Comparison of ENCODE assay signal across 30 mouse cellular contexts in genomic region chr2:76417446-76418141, GRCm38 (mm10). TPM values are rescaled to one million over a fixed set of nuclear protein-coding genes. Genes with fewer than 3 reads are reported as not detected.
DNase-seq lines count a peak whose midpoint lies in the region; ATAC-seq lines count a peak whose summit lies in the region.
"Had no signal": no experiment of that assay in that cellular context is flagged by ENCODE, and none has a peak within 500 bp of the region (broad histone marks: within the 10 kb centered on the region; RNA-seq: fewer than 3 reads in every experiment).

No protein-coding gene starts in this region.

- 94% methylated on average over 14 of the region's 14 CpGs for WGBS in kidney, embryonic 14.5 days
- WGBS in intestine, embryonic 16.5 days: 82% methylated on average over 14 of the region's 14 CpGs

- H3K27me3 ChIP-seq in kidney, embryonic 14.5 days (ENCODE audit: control insufficient read depth, insufficient read depth, low read length): no peaks in the 10 kb centered on the region
- H3K27me3 ChIP-seq in intestine, embryonic 16.5 days (replicated peaks; ENCODE audit: control insufficient read depth, insufficient read depth, low read length): no peaks in the 10 kb centered on the region
- H3K27me3 ChIP-seq: embryonic facial prominence, embryonic 15.5 days; forebrain, embryonic 13.5 days; heart, embryonic 15.5 days; liver, embryonic 13.5 days; neural tube, embryonic 15.5 days had no signal

- no peaks in the 10 kb centered on the region for H3K36me3 ChIP-seq in kidney, embryonic 14.5 days (ENCODE audit: control insufficient read depth, insufficient read depth, low read length)
- H3K36me3 ChIP-seq in intestine, embryonic 16.5 days (ENCODE audit: control insufficient read depth, insufficient read depth, low read length): no peaks in the 10 kb centered on the region
- H3K36me3 ChIP-seq: embryonic facial prominence, embryonic 10.5 days; embryonic facial prominence, embryonic 15.5 days; heart, embryonic 10.5 days; heart, embryonic 15.5 days; liver, embryonic 13.5 days; midbrain, embryonic 13.5 days; neural tube, embryonic 15.5 days had no signal

- ATAC-seq in kidney, embryonic 14.5 days (ENCODE audit: low FRiP score, low TSS enrichment): no peak
- peak; percentile 92 for ATAC-seq in intestine, embryonic 16.5 days
- ATAC-seq: forebrain, embryonic 13.5 days; hindbrain, embryonic 16.5 days; midbrain, embryonic 13.5 days had no signal

- H3K9ac ChIP-seq in kidney, embryonic 14.5 days (ENCODE audit: low read depth, low read length): no peak overlapping the region
- H3K9ac ChIP-seq in intestine, embryonic 16.5 days (ENCODE audit: low read depth, low read length): no peak overlapping the region
- H3K9ac ChIP-seq: embryonic facial prominence, embryonic 15.5 days; forebrain, embryonic 13.5 days; heart, embryonic 15.5 days; liver, embryonic 13.5 days; midbrain, embryonic 13.5 days; neural tube, embryonic 15.5 days had no signal

- peak; percentile 73 for DNase-seq in kidney, adult 9 months
- peak; percentile 49 to 71 for DNase-seq in kidney, postnatal 36 days
- peak; percentile 74 for DNase-seq in yolk sac, embryonic 10.5 days (ENCODE audit: low spot score)
- DNase-seq in ovary, postnatal 10 days (ENCODE audit: low spot score): no peak
- DNase-seq: adrenal gland, adult 2 months; B cell, adult 2 months; cerebellum, adult 2 months; cerebellum, postnatal 14 days; gastrocnemius, postnatal 14 days; left cerebral cortex, postnatal 4 days; liver, embryonic 13.5 days; lung, adult 2 months; lung, postnatal 10 days; right cerebral cortex, adult 18-20 months; thymus, postnatal 4 days had no signal

- H3K9me3 ChIP-seq in kidney, embryonic 14.5 days (ENCODE audit: control insufficient read depth, low read length): no peaks in the 10 kb centered on the region
- no peaks in the 10 kb centered on the region for H3K9me3 ChIP-seq in intestine, embryonic 16.5 days (ENCODE audit: control insufficient read depth, low read length)
- H3K9me3 ChIP-seq: embryonic facial prominence, embryonic 10.5 days; embryonic facial prominence, embryonic 15.5 days; forebrain, embryonic 13.5 days; heart, embryonic 10.5 days; heart, embryonic 15.5 days; liver, embryonic 13.5 days; midbrain, embryonic 13.5 days; neural tube, embryonic 15.5 days had no signal

- no peaks in the 10 kb centered on the region for H3K4me1 ChIP-seq in kidney, embryonic 14.5 days (ENCODE audit: control insufficient read depth, insufficient read depth, low read length)
- peaks cover 3% of the 10 kb centered on the region; the same call in 1 of the 2 replicates for H3K4me1 ChIP-seq in intestine, embryonic 16.5 days (ENCODE audit: control insufficient read depth, insufficient read depth, low read length)
- H3K4me1 ChIP-seq: forebrain, embryonic 13.5 days; heart, embryonic 10.5 days; heart, embryonic 15.5 days; liver, embryonic 13.5 days; midbrain, embryonic 13.5 days; neural tube, embryonic 15.5 days had no signal

- no peak overlapping the region for H3K27ac ChIP-seq in kidney, embryonic 14.5 days (ENCODE audit: low read depth, low read length)
- H3K27ac ChIP-seq in intestine, embryonic 16.5 days (ENCODE audit: low read length): no peak overlapping the region
- H3K27ac ChIP-seq: embryonic facial prominence, embryonic 10.5 days; embryonic facial prominence, embryonic 15.5 days; forebrain, embryonic 13.5 days; heart, embryonic 10.5 days; heart, embryonic 15.5 days; liver, embryonic 13.5 days; macrophage; midbrain, embryonic 13.5 days; neural tube, embryonic 15.5 days had no signal

- no peak overlapping the region for H3K4me2 ChIP-seq in kidney, embryonic 14.5 days (replicated peaks; ENCODE audit: low read depth, low read length)
- no peak overlapping the region for H3K4me2 ChIP-seq in intestine, embryonic 16.5 days (ENCODE audit: low read depth, low read length)
- H3K4me2 ChIP-seq: embryonic facial prominence, embryonic 15.5 days; forebrain, embryonic 13.5 days; heart, embryonic 15.5 days; liver, embryonic 13.5 days; midbrain, embryonic 13.5 days; neural tube, embryonic 15.5 days had no signal

- no peak overlapping the region for H3K4me3 ChIP-seq in kidney, embryonic 14.5 days (ENCODE audit: low read length)
- H3K4me3 ChIP-seq in intestine, embryonic 16.5 days (ENCODE audit: low read length): no peak overlapping the region
- H3K4me3 ChIP-seq: embryonic facial prominence, embryonic 10.5 days; embryonic facial prominence, embryonic 15.5 days; forebrain, embryonic 13.5 days; heart, embryonic 10.5 days; heart, embryonic 15.5 days; liver, embryonic 13.5 days; midbrain, embryonic 13.5 days; neural tube, embryonic 15.5 days had no signal

RNA-seq across cellular contexts. Expression of gene Osbpl6, which starts 11.3 kb away (rescaled TPM):
- polyA plus RNA-seq in kidney, embryonic 14.5 days (2014; fragmentation: Nextera tagmentation; extraction: Ambion mirVana): 13.2 and 17.5 TPM in 2 replicates
- polyA plus RNA-seq in intestine, embryonic 16.5 days (2015; fragmentation: Nextera tagmentation; extraction: Ambion mirVana): 9.4 and 10.3 TPM in 2 replicates
- polyA plus RNA-seq: macrophage had no signal

RNA-seq across cellular contexts. Expression of gene Rbm45, which starts 47.8 kb away (rescaled TPM):
- 15.9 and 18.2 TPM in 2 replicates for polyA plus RNA-seq in kidney, embryonic 14.5 days (2014; fragmentation: Nextera tagmentation; extraction: Ambion mirVana)
- polyA plus RNA-seq in intestine, embryonic 16.5 days (2015; fragmentation: Nextera tagmentation; extraction: Ambion mirVana): 11.9 and 13.0 TPM in 2 replicates

RNA-seq across cellular contexts. Expression of gene Cyct, which starts 57.3 kb away (rescaled TPM):
- polyA plus RNA-seq in kidney, embryonic 14.5 days (2014; fragmentation: Nextera tagmentation; extraction: Ambion mirVana): not detected in 2 replicates
- not detected in 2 replicates for polyA plus RNA-seq in intestine, embryonic 16.5 days (2015; fragmentation: Nextera tagmentation; extraction: Ambion mirVana)
- polyA plus RNA-seq: adrenal gland, adult 2 months; cerebellum, adult 2 months; embryonic facial prominence, embryonic 10.5 days; embryonic facial prominence, embryonic 15.5 days; forebrain, embryonic 13.5 days; hindbrain, embryonic 11.5 days; hindbrain, embryonic 16.5 days; intestine, embryonic 14.5 days; liver, embryonic 13.5 days; lung, adult 2 months; macrophage; midbrain, embryonic 13.5 days; spleen, adult 2 months; thymus, postnatal 0 days had no signal
